In genomic region chr6:50594372-50594771, GRCm38 (mm10) we compare ENCODE assay signal across 26 mouse cellular contexts. TPM values are rescaled to one million over a fixed set of nuclear protein-coding genes. Genes with fewer than 3 reads are reported as not detected.
DNase-seq lines count a peak whose midpoint lies in the region; ATAC-seq and TF ChIP-seq lines count a peak whose summit lies in the region.
"Had no signal": no experiment of that assay in that cellular context is flagged by ENCODE, and none has a peak within 500 bp of the region (broad histone marks: within the 10 kb centered on the region; RNA-seq: fewer than 3 reads in every experiment).

No protein-coding gene starts in this region.

- peak; percentile 17; the same call in 1 of the 2 replicates for TF ChIP-seq CTCF in heart, adult 2 months (IDR thresholded peaks at IDR 0.05)
- peak; percentile 27; the same call in 1 of the 2 replicates for TF ChIP-seq CTCF in liver, postnatal 0 days (IDR thresholded peaks at IDR 0.05; ENCODE audit: low read depth)
- TF ChIP-seq CTCF in E14TG2a.4 (conservative IDR thresholded peaks at IDR 0.05; ENCODE audit: low read length): peak; percentile 69

- H3K9me3 ChIP-seq in liver, postnatal 0 days (ENCODE audit: low read length): no peaks in the 10 kb centered on the region
- H3K9me3 ChIP-seq in E14TG2a.4 (ENCODE audit: low read length): peaks cover 4% of the 10 kb centered on the region; the same call in 1 of the 2 replicates
- H3K9me3 ChIP-seq: embryonic facial prominence, embryonic 15.5 days; forebrain, embryonic 12.5 days; limb, embryonic 13.5 days; midbrain, embryonic 12.5 days had no signal

- intact Hi-C loops in heart, adult 2 months (cut with DNase I): no loop called here
- intact Hi-C loops in heart, postnatal 25 days (cut with DNase I): no loop called here

- H3K27ac ChIP-seq in heart, adult 2 months: no peak overlapping the region
- H3K27ac ChIP-seq in liver, postnatal 0 days (ENCODE audit: low read depth): no peak overlapping the region
- H3K27ac ChIP-seq: embryonic facial prominence, embryonic 15.5 days; forebrain, embryonic 12.5 days; limb, embryonic 13.5 days; midbrain, embryonic 12.5 days had no signal

- no peaks in the 10 kb centered on the region for H3K27me3 ChIP-seq in heart, adult 2 months (ENCODE audit: control insufficient read depth, insufficient read depth, low read length)
- no peaks in the 10 kb centered on the region for H3K27me3 ChIP-seq in liver, postnatal 0 days (ENCODE audit: insufficient read depth, low read length)
- peaks cover 38% of the 10 kb centered on the region for H3K27me3 ChIP-seq in E14TG2a.4 (ENCODE audit: insufficient read depth, low read length)
- H3K27me3 ChIP-seq: embryonic facial prominence, embryonic 15.5 days; forebrain, embryonic 12.5 days; limb, embryonic 13.5 days had no signal

- no peaks in the 10 kb centered on the region for H3K79me2 ChIP-seq in heart, adult 2 months (replicated peaks; ENCODE audit: control insufficient read depth, insufficient read depth, low read length)

- WGBS in heart, adult 2 months: 94% methylated on average over 2 of the region's 2 CpGs
- WGBS in liver, postnatal 0 days (ENCODE audit: insufficient replicate concordance): 88% methylated on average over 2 of the region's 2 CpGs

- TF ChIP-seq EP300 in heart, adult 2 months (IDR thresholded peaks at IDR 0.05; ENCODE audit: insufficient read depth, low read depth, low read length): no peak
- no peak for TF ChIP-seq EP300 in liver, postnatal 0 days (IDR thresholded peaks at IDR 0.05; ENCODE audit: low read depth)

- no peaks in the 10 kb centered on the region; the same call in 1 of the 2 replicates for H3K4me1 ChIP-seq in heart, adult 2 months (ENCODE audit: control insufficient read depth, insufficient read depth, low read length)
- peaks cover 6% of the 10 kb centered on the region for H3K4me1 ChIP-seq in liver, postnatal 0 days (ENCODE audit: insufficient read depth)
- H3K4me1 ChIP-seq in E14TG2a.4 (replicated peaks; ENCODE audit: low read depth, low read length): peaks cover 4% of the 10 kb centered on the region; the same call in 1 of the 2 replicates

- no peak for DNase-seq in heart, adult 2 months
- no peak for DNase-seq in heart, postnatal 25 days (ENCODE audit: low spot score)
- DNase-seq in liver, postnatal 0 days: no peak
- no peak for DNase-seq in liver
- DNase-seq in induced T-regulatory cell, adult 2 months (ENCODE audit: low read depth): peak; percentile 43
- no peak for DNase-seq in thymus, adult 18-20 months
- DNase-seq: adrenal gland, postnatal 25 days; cerebellum, adult 18-20 months; gastrocnemius, postnatal 14 days; heart, postnatal 36 days; lung, adult 18-20 months; retina, postnatal 1 day; thymus, adult 2 months had no signal

- no peak for TF ChIP-seq POLR2A in heart, adult 2 months (IDR thresholded peaks at IDR 0.05; ENCODE audit: insufficient read depth, low read depth, low read length)

- H3K4me2 ChIP-seq in liver, postnatal 0 days (ENCODE audit: low read depth, low read length): no peak overlapping the region
- H3K4me2 ChIP-seq: embryonic facial prominence, embryonic 15.5 days; forebrain, embryonic 12.5 days; heart, embryonic 11.5 days; limb, embryonic 13.5 days; midbrain, embryonic 12.5 days had no signal

- no peaks in the 10 kb centered on the region for H3K36me3 ChIP-seq in heart, adult 2 months (ENCODE audit: control insufficient read depth, insufficient read depth, low read length)
- no peaks in the 10 kb centered on the region for H3K36me3 ChIP-seq in liver, postnatal 0 days (replicated peaks; ENCODE audit: insufficient read depth, low read length)
- H3K36me3 ChIP-seq in E14TG2a.4 (ENCODE audit: insufficient read depth, low read length): no peaks in the 10 kb centered on the region
- H3K36me3 ChIP-seq: embryonic facial prominence, embryonic 15.5 days; forebrain, embryonic 12.5 days; midbrain, embryonic 12.5 days had no signal

- H3K4me3 ChIP-seq in heart, adult 2 months: no peak overlapping the region
- H3K4me3 ChIP-seq in liver, postnatal 0 days (ENCODE audit: low read depth, low read length): no peak overlapping the region
- no peak overlapping the region for H3K4me3 ChIP-seq in E14TG2a.4 (replicated peaks; ENCODE audit: low read length)
- H3K4me3 ChIP-seq: embryonic facial prominence, embryonic 15.5 days; forebrain, embryonic 12.5 days; limb, embryonic 13.5 days; midbrain, embryonic 12.5 days; myocyte had no signal

- no peak for ATAC-seq in liver, postnatal 0 days
- ATAC-seq in inflammation-experienced regulatory T-cells, adult 6 months: no peak
- ATAC-seq: hindbrain, embryonic 16.5 days had no signal

- no peak overlapping the region for H3K9ac ChIP-seq in heart, adult 2 months (ENCODE audit: low read depth, low read length)
- no peak overlapping the region for H3K9ac ChIP-seq in liver, postnatal 0 days (replicated peaks)
- H3K9ac ChIP-seq: embryonic facial prominence, embryonic 15.5 days; forebrain, embryonic 12.5 days; limb, embryonic 13.5 days; midbrain, embryonic 12.5 days had no signal

RNA-seq across cellular contexts. Expression of gene 4921507P07Rik, which starts 2.1 kb away (rescaled TPM):
- total RNA-seq in heart, adult 2 months (2021): under 1 TPM; 0.20 to 0.29 TPM
- polyA plus RNA-seq in heart, adult 2 months (2012; rRNA removed): 0.29 and 0.41 TPM in 2 replicates
- under 1 TPM; 0.28 to 0.36 TPM for total RNA-seq in heart, postnatal 25 days (2021)
- polyA plus RNA-seq in liver, postnatal 0 days (2015; fragmentation: Nextera tagmentation; extraction: Ambion mirVana): 0.43 TPM in 2 replicates
- under 1 TPM; 0.20 to 0.94 (median 0.64) TPM for polyA plus RNA-seq in inflammation-experienced regulatory T-cells, adult 6 months (2017; shearing (Covaris generic))
- total RNA-seq: adrenal gland, postnatal 25 days had no signal
- polyA plus RNA-seq: C2C12 had no signal

RNA-seq across cellular contexts. Expression of gene Cycs, which starts 28.0 kb away (rescaled TPM):
- 100 to 1,000 TPM; 153 to 156 TPM for total RNA-seq in heart, adult 2 months (2021)
- 29.6 and 71.5 TPM in 2 replicates for polyA plus RNA-seq in heart, adult 2 months (2012; rRNA removed)
- total RNA-seq in heart, postnatal 25 days (2021): 100 to 1,000 TPM; 173 to 198 TPM
- 71.6 and 73.2 TPM in 2 replicates for polyA plus RNA-seq in liver, postnatal 0 days (2015; fragmentation: Nextera tagmentation; extraction: Ambion mirVana)
- 10 to 100 TPM; 30.7 to 35.0 (median 30.7) TPM for polyA plus RNA-seq in inflammation-experienced regulatory T-cells, adult 6 months (2017; shearing (Covaris generic))

RNA-seq across cellular contexts. Expression of gene Npvf, which starts 59.9 kb away (rescaled TPM):
- not detected for total RNA-seq in heart, adult 2 months (2021)
- not detected in 2 replicates for polyA plus RNA-seq in heart, adult 2 months (2012; rRNA removed)
- total RNA-seq in heart, postnatal 25 days (2021): not detected
- polyA plus RNA-seq in liver, postnatal 0 days (2015; fragmentation: Nextera tagmentation; extraction: Ambion mirVana): not detected in 2 replicates
- not detected for polyA plus RNA-seq in inflammation-experienced regulatory T-cells, adult 6 months (2017; shearing (Covaris generic))
- total RNA-seq: adrenal gland, postnatal 25 days; gastrocnemius, postnatal 14 days; heart, postnatal 36 days; layer of hippocampus, adult 8-10 months; neutrophil, adult 5-6 weeks had no signal
- polyA plus RNA-seq: C2C12; embryonic facial prominence, embryonic 15.5 days; forebrain, embryonic 12.5 days; midbrain, embryonic 12.5 days; myocyte; thymus, adult 2 months; urinary bladder, adult 2 months had no signal

Comparison
In these comparisons a context has a peak if more than half of its experiments do, and no peak if none do; other contexts are left out.
1. CTCF ChIP-seq: peak in every context shown above with its lines; median percentile 69 in E14TG2a.4; 27 in liver, postnatal 0 days; 17 in heart, adult 2 months.